Comparison of ENCODE assay signal across 8 mouse cellular contexts in genomic region chr6:30205587-30206202, GRCm38 (mm10).
DNase-seq lines count a peak whose midpoint lies in the region.

No protein-coding gene starts in this region.

- intact Hi-C loops in gastrocnemius, postnatal 14 days (cut with DNase I; ENCODE audit: low total_unique reads) = loop anchor here (10.0 kb wide), 1 partner anchor 351 kb away; no protein-coding TSS in a partner anchor
- intact Hi-C loops in left cerebral cortex, postnatal 25 days (cut with DNase I) = loop anchor here (1.0 to 10.0 kb wide), 4 partner anchors 113 to 348 kb away; partner anchors contain the start of gene Strip2

- DNase-seq in layer of hippocampus, adult 11-12 months (ENCODE audit: low spot score) = peak; percentile 74
- no peak for DNase-seq in layer of hippocampus, adult 9-10 months (ENCODE audit: low spot score)
- peak; percentile 80 for DNase-seq in embryo, embryonic 10 days (ENCODE audit: low spot score)
- peak; percentile 78 for DNase-seq in gastrocnemius, postnatal 14 days
- DNase-seq in induced T-regulatory cell, adult 2 months (ENCODE audit: low read depth) = peak; percentile 83
- DNase-seq in left cerebral cortex, postnatal 25 days (ENCODE audit: low spot score in 2 of 2) = peak; percentile 50 to 68
- peak; percentile 88 for DNase-seq in mesoderm, embryonic 11.5 days (ENCODE audit: low read depth, low spot score)
- DNase-seq in right cerebral cortex, postnatal 36 days (ENCODE audit: low spot score in 2 of 2) = peak; percentile 19 to 29
